In genomic region chr4:47979579-47980313, GRCm38 (mm10) we compare ENCODE assay signal across 8 mouse cellular contexts.
A peak's percentile ranks its signal among the peaks of the same experiment; 100 is the strongest.
DNase-seq lines count a peak whose midpoint lies in the region; ATAC-seq and TF ChIP-seq lines count a peak whose summit lies in the region.
"Had no signal": no experiment of that assay in that cellular context is flagged by ENCODE, and none has a peak within 500 bp of the region (broad histone marks: within the 10 kb centered on the region; RNA-seq: fewer than 3 reads in every experiment).

No protein-coding gene starts in this region.

- ATAC-seq in lung, postnatal 0 days = peak; percentile 65
- ATAC-seq in inflammation-experienced regulatory T-cells, adult 6 months = no peak

- no peak overlapping the region for H3K4me2 ChIP-seq in lung, postnatal 0 days (replicated peaks; ENCODE audit: low read depth, low read length)
- H3K4me2 ChIP-seq: lung, embryonic 15.5 days had no signal

- TF ChIP-seq CTCF in brain, embryonic 14.5 days (IDR thresholded peaks at IDR 0.05; ENCODE audit: borderline replicate concordance, extremely low read depth, insufficient read depth, insufficient read length) = no peak
- TF ChIP-seq CTCF in lung, postnatal 0 days (IDR thresholded peaks at IDR 0.05) = no peak

- no peak overlapping the region for H3K27ac ChIP-seq in lung, postnatal 0 days (ENCODE audit: low read length)
- H3K27ac ChIP-seq: lung, embryonic 15.5 days had no signal

- H3K27me3 ChIP-seq in lung, postnatal 0 days (replicated peaks; ENCODE audit: insufficient read depth, low read length) = no peaks in the 10 kb centered on the region
- H3K27me3 ChIP-seq: lung, embryonic 15.5 days had no signal

- TF ChIP-seq POLR2A in brain, embryonic 14.5 days (IDR thresholded peaks at IDR 0.05; ENCODE audit: borderline replicate concordance, extremely low read depth, insufficient read depth, insufficient read length, poor library complexity, severe bottlenecking) = no peak

- TF ChIP-seq EP300 in lung, postnatal 0 days (IDR thresholded peaks at IDR 0.05) = no peak

- no peaks in the 10 kb centered on the region for H3K9me3 ChIP-seq in lung, postnatal 0 days (ENCODE audit: low read length)
- H3K9me3 ChIP-seq: lung, embryonic 15.5 days had no signal

- WGBS in lung, postnatal 0 days = 47% methylated on average over 13 of the region's 13 CpGs

- peak; percentile 12 for DNase-seq in ovary, adult 18-20 months (ENCODE audit: low spot score)
- no peak for DNase-seq in ovary, postnatal 10 days (ENCODE audit: low spot score)
- DNase-seq in brain, embryonic 14.5 days (ENCODE audit: low read depth) = peak; percentile 80
- peak; percentile 32 to 57 for DNase-seq in gastrocnemius, postnatal 4 days (ENCODE audit: low spot score in 2 of 2)
- DNase-seq in lung, postnatal 0 days (ENCODE audit: low spot score) = peak; percentile 57
- DNase-seq in layer of hippocampus, adult 11-12 months (ENCODE audit: low spot score) = no peak

- no peak overlapping the region for H3K4me3 ChIP-seq in lung, postnatal 0 days (ENCODE audit: low read depth, low read length)
- H3K4me3 ChIP-seq: lung, embryonic 15.5 days had no signal

- H3K4me1 ChIP-seq in lung, postnatal 0 days (ENCODE audit: insufficient read depth, low read depth, low read length) = no peaks in the 10 kb centered on the region

- no peaks in the 10 kb centered on the region for H3K36me3 ChIP-seq in lung, postnatal 0 days (ENCODE audit: insufficient read depth, low read length)
- H3K36me3 ChIP-seq: lung, embryonic 15.5 days had no signal

- H3K9ac ChIP-seq in lung, postnatal 0 days (replicated peaks; ENCODE audit: low read depth) = no peak overlapping the region
- H3K9ac ChIP-seq: lung, embryonic 15.5 days had no signal

Comparison
In these comparisons a context has a peak if more than half of its experiments do, and no peak if none do; other contexts are left out.
1. DNase-seq: peak in ovary, adult 18-20 months (single experiment), brain, embryonic 14.5 days (single experiment), gastrocnemius, postnatal 4 days (2 of 2) and lung, postnatal 0 days (single experiment); none in ovary, postnatal 10 days (single experiment) and layer of hippocampus, adult 11-12 months (single experiment).